Mouse (Mus musculus) MEL (cell line): ENCODE measurements at regions not wholly inside any gene's neighbourhood (a gene's known extent, or its start where the extent isn't known, plus 50 kb on each side); places are given as distances from the start of the nearest gene placed in this dataset.

Source experiments
- BHLHE40 ChIP-seq: IDR thresholded peaks from 2 replicates; pipeline ENCODE4 v1.6.1; 2012; ENCODE audit warnings: low read depth, mild to moderate bottlenecking, inconsistent platforms, low read length, improper control_type of control experiment, borderline replicate concordance
- CHD2 ChIP-seq: IDR thresholded peaks from 2 replicates; pipeline ENCODE4 v1.6.1; 2011; ENCODE audit warnings: low read length, improper control_type of control experiment
- CTCF ChIP-seq, 3 experiments: IDR thresholded peaks in 2 of 3; conservative IDR thresholded peaks in 1 of 3; 2 replicates each; pipeline ENCODE4 v1.5.1; 2011 to 2012; ENCODE audit warnings: low read length in 3 of 3, low read depth in 2 of 3, mild to moderate bottlenecking in 2 of 3, improper control_type of control experiment in 1 of 3, inconsistent platforms in 1 of 3, mixed read lengths in 1 of 3, moderate library complexity in 1 of 3; ENCODE audit not compliant: control insufficient read depth in 1 of 3, insufficient read depth in 1 of 3, poor library complexity in 1 of 3, severe bottlenecking in 1 of 3
- E2F4 ChIP-seq: IDR thresholded peaks from 2 replicates; pipeline ENCODE4 v1.6.1; 2011; ENCODE audit warnings: low read depth, low read length, improper control_type of control experiment, borderline replicate concordance
- EP300 ChIP-seq, 2 experiments: IDR thresholded peaks; 2 replicates each; pipeline ENCODE4 v1.6.1; 2011; ENCODE audit warnings: improper control_type of control experiment in 2 of 2, low read length in 2 of 2, low read depth in 1 of 2, mild to moderate bottlenecking in 1 of 2
- ETS1 ChIP-seq: IDR thresholded peaks from 2 replicates; pipeline ENCODE4 v1.6.1; 2012; ENCODE audit warnings: low read depth, mild to moderate bottlenecking, inconsistent platforms, low read length, improper control_type of control experiment, moderate library complexity
- MAX ChIP-seq: IDR thresholded peaks from 2 replicates; pipeline ENCODE4 v1.6.1; 2011; ENCODE audit warnings: low read length, improper control_type of control experiment
- NELFE ChIP-seq: IDR thresholded peaks from 2 replicates; pipeline ENCODE4 v1.6.1; 2011; ENCODE audit warnings: low read depth, low read length, improper control_type of control experiment
- POLR2A ChIP-seq, 2 experiments: IDR thresholded peaks; 2 replicates each; pipeline ENCODE4 v1.6.1; 2011 to 2012; ENCODE audit warnings: low read length in 2 of 2, mild to moderate bottlenecking in 2 of 2, control low read depth in 1 of 2, improper control_type of control experiment in 1 of 2, low read depth in 1 of 2, moderate library complexity in 1 of 2; ENCODE audit not compliant: control insufficient read depth in 1 of 2, insufficient read depth in 1 of 2, poor library complexity in 1 of 2
- TBP ChIP-seq: IDR thresholded peaks from 2 replicates; pipeline ENCODE4 v1.8.0; 2011; ENCODE audit warnings: low read depth, low read length, improper control_type of control experiment
- TCF12 ChIP-seq: IDR thresholded peaks from 2 replicates; pipeline ENCODE4 v1.6.1; 2014; ENCODE audit warnings: low read depth, mild to moderate bottlenecking, inconsistent platforms, low read length, improper control_type of control experiment, moderate library complexity

GRCm38 (mm10) chr13:69303316-69303715 lies 230.2 kb upstream of the Nsun2 start:
- no peak for TF ChIP-seq CTCF (IDR thresholded peaks at IDR 0.05 in 2 of 3, conservative IDR thresholded peaks at IDR 0.05 in 1 of 3; ENCODE audit: control insufficient read depth in 1 of 3, insufficient read depth in 1 of 3, low read depth in 2 of 3, low read length in 3 of 3, poor library complexity in 1 of 3, severe bottlenecking in 1 of 3)
- no peak for TF ChIP-seq MAX
- TF ChIP-seq CHD2 = no peak
- no peak for TF ChIP-seq E2F4
- no peak for TF ChIP-seq ETS1
- no peak for TF ChIP-seq EP300 (IDR thresholded peaks at IDR 0.05; ENCODE audit: low read depth in 1 of 2, low read length in 2 of 2)
- no peak for TF ChIP-seq POLR2A (IDR thresholded peaks at IDR 0.05; ENCODE audit: control insufficient read depth in 1 of 2, insufficient read depth in 1 of 2, low read depth in 1 of 2, low read length in 2 of 2, poor library complexity in 1 of 2)
- no peak for TF ChIP-seq TCF12
- no peak for TF ChIP-seq BHLHE40
- no peak for TF ChIP-seq NELFE
- TF ChIP-seq TBP = no peak
